Mouse (Mus musculus): ENCODE results near the gene Lpp. TPM values are rescaled to one million over a fixed set of nuclear protein-coding genes. Genes with fewer than 3 reads are reported as not detected.

The Lpp gene
- polyA plus RNA-seq, 1 experiment from 2014 or later, result 9.6 TPM

- Histone ChIP-seq H3K4me2 (ENCODE audit: low read length) (no peak overlapping the region), H3K9ac (replicated peaks; ENCODE audit: low read length) (no peak overlapping the region), H3K27me3 (ENCODE audit: control insufficient read depth, insufficient read depth, low read length) (0 out of 2 replicates have a peak, but pooled peaks cover 3% of the 10 kb centered on the region), H3K9me3 (ENCODE audit: control insufficient read depth, low read length) (no peaks in the 10 kb centered on the region), H3K4me3 (replicated peaks; ENCODE audit: low read depth, low read length) (no peak overlapping the region), H3K4me1 (ENCODE audit: control insufficient read depth, insufficient read depth, low read length) (0 out of 2 replicates have a peak, but pooled peaks cover 9% of the 10 kb centered on the region), H3K27ac (replicated peaks; ENCODE audit: low read depth, low read length) (no peak overlapping the region), H3K36me3 (ENCODE audit: control insufficient read depth, insufficient read depth, low read length) (no peaks in the 10 kb centered on the region)
- ATAC-seq (ENCODE audit: low FRiP score, low TSS enrichment) (no peak), DNase-seq (no peak)
- WGBS, result 73% methylated on average over 6 of the region's 6 CpGs
Measured at GRCm38 (mm10) chr16:24474781-24475180, 81.5 kb downstream of the Lpp start.

- no peak for DNase-seq
- Histone ChIP-seq H3K27me3 (ENCODE audit: control insufficient read depth, insufficient read depth, low read length) (0 out of 2 replicates have a peak, but pooled peaks cover 3% of the 10 kb centered on the region), H3K4me2 (ENCODE audit: low read length) (no peak overlapping the region), H3K27ac (replicated peaks; ENCODE audit: low read depth, low read length) (no peak overlapping the region), H3K4me3 (replicated peaks; ENCODE audit: low read depth, low read length) (no peak overlapping the region), H3K4me1 (ENCODE audit: control insufficient read depth, insufficient read depth, low read length) (0 out of 2 replicates have a peak, but pooled peaks cover 9% of the 10 kb centered on the region), H3K9me3 (ENCODE audit: control insufficient read depth, low read length) (no peaks in the 10 kb centered on the region), H3K9ac (replicated peaks; ENCODE audit: low read length) (no peak overlapping the region), H3K36me3 (ENCODE audit: control insufficient read depth, insufficient read depth, low read length) (no peaks in the 10 kb centered on the region)
- 78% methylated on average over 8 of the region's 8 CpGs for WGBS
- no peak for ATAC-seq (ENCODE audit: low FRiP score, low TSS enrichment)
Measured at GRCm38 (mm10) chr16:24475305-24475947, 82.1 kb downstream of the Lpp start.

GRCm38 (mm10) chr16:24476911-24477401 is 83.6 kb downstream of the Lpp start:
- DNase-seq (no peak), ATAC-seq (ENCODE audit: low FRiP score, low TSS enrichment) (no peak)

GRCm38 (mm10) chr16:24478006-24478405 is 84.7 kb downstream of the Lpp start:
- Histone ChIP-seq H3K27me3 (ENCODE audit: control insufficient read depth, insufficient read depth, low read length) (0 out of 2 replicates have a peak, but pooled peaks cover 3% of the 10 kb centered on the region), H3K9me3 (ENCODE audit: control insufficient read depth, low read length) (no peaks in the 10 kb centered on the region), H3K36me3 (ENCODE audit: control insufficient read depth, insufficient read depth, low read length) (no peaks in the 10 kb centered on the region), H3K27ac (replicated peaks; ENCODE audit: low read depth, low read length) (no peak overlapping the region), H3K4me1 (ENCODE audit: control insufficient read depth, insufficient read depth, low read length) (0 out of 2 replicates have a peak, but pooled peaks cover 9% of the 10 kb centered on the region), H3K9ac (replicated peaks; ENCODE audit: low read length) (no peak overlapping the region), H3K4me2 (ENCODE audit: low read length) (no peak overlapping the region), H3K4me3 (replicated peaks; ENCODE audit: low read depth, low read length) (no peak overlapping the region)
- ATAC-seq (ENCODE audit: low FRiP score, low TSS enrichment) (no peak), DNase-seq (no peak)
- 78% methylated on average over 1 of the region's 1 CpGs for WGBS

More at GRCm38 (mm10) chr16:24476911-24477401, 83.6 kb downstream of the Lpp start:
- 58% methylated on average over 3 of the region's 3 CpGs for WGBS
- 0 out of 2 replicates have a peak, but pooled peaks cover 9% of the 10 kb centered on the region for H3K4me1 ChIP-seq (ENCODE audit: control insufficient read depth, insufficient read depth, low read length)
- no peaks in the 10 kb centered on the region for H3K9me3 ChIP-seq (ENCODE audit: control insufficient read depth, low read length)
- no peak overlapping the region for H3K4me3 ChIP-seq (replicated peaks; ENCODE audit: low read depth, low read length)
- no peak overlapping the region for H3K4me2 ChIP-seq (ENCODE audit: low read length)
- H3K27ac ChIP-seq (replicated peaks; ENCODE audit: low read depth, low read length), result no peak overlapping the region
- no peak overlapping the region for H3K9ac ChIP-seq (replicated peaks; ENCODE audit: low read length)
- H3K36me3 ChIP-seq (ENCODE audit: control insufficient read depth, insufficient read depth, low read length), result no peaks in the 10 kb centered on the region
- 0 out of 2 replicates have a peak, but pooled peaks cover 3% of the 10 kb centered on the region for H3K27me3 ChIP-seq (ENCODE audit: control insufficient read depth, insufficient read depth, low read length)

GRCm38 (mm10) chr16:24478851-24479250 is 85.5 kb downstream of the Lpp start:
- Histone ChIP-seq H3K4me3 (replicated peaks; ENCODE audit: low read depth, low read length) (no peak overlapping the region), H3K4me1 (ENCODE audit: control insufficient read depth, insufficient read depth, low read length) (0 out of 2 replicates have a peak, but pooled peaks cover 9% of the 10 kb centered on the region), H3K4me2 (ENCODE audit: low read length) (no peak overlapping the region), H3K9me3 (ENCODE audit: control insufficient read depth, low read length) (no peaks in the 10 kb centered on the region), H3K27me3 (ENCODE audit: control insufficient read depth, insufficient read depth, low read length) (0 out of 2 replicates have a peak, but pooled peaks cover 3% of the 10 kb centered on the region), H3K27ac (replicated peaks; ENCODE audit: low read depth, low read length) (no peak overlapping the region), H3K36me3 (ENCODE audit: control insufficient read depth, insufficient read depth, low read length) (no peaks in the 10 kb centered on the region), H3K9ac (replicated peaks; ENCODE audit: low read length) (no peak overlapping the region)
- DNase-seq (no peak), ATAC-seq (ENCODE audit: low FRiP score, low TSS enrichment) (no peak)
- WGBS, result 96% methylated on average over 4 of the region's 4 CpGs

GRCm38 (mm10) chr16:24482648-24483047 is 89.3 kb downstream of the Lpp start:
- H3K36me3 ChIP-seq (ENCODE audit: control insufficient read depth, insufficient read depth, low read length), result no peaks in the 10 kb centered on the region
- no peak overlapping the region for H3K27ac ChIP-seq (replicated peaks; ENCODE audit: low read depth, low read length)
- H3K9me3 ChIP-seq (ENCODE audit: control insufficient read depth, low read length), result no peaks in the 10 kb centered on the region
- H3K4me1 ChIP-seq (ENCODE audit: control insufficient read depth, insufficient read depth, low read length), result no peaks in the 10 kb centered on the region
- H3K4me2 ChIP-seq (ENCODE audit: low read length), result no peak overlapping the region
- no peak overlapping the region for H3K9ac ChIP-seq (replicated peaks; ENCODE audit: low read length)
- no peak for DNase-seq
- ATAC-seq (ENCODE audit: low FRiP score, low TSS enrichment), result no peak
- WGBS, result 94% methylated on average over 6 of the region's 6 CpGs
- H3K4me3 ChIP-seq (replicated peaks; ENCODE audit: low read depth, low read length), result no peak overlapping the region
- no peaks in the 10 kb centered on the region for H3K27me3 ChIP-seq (ENCODE audit: control insufficient read depth, insufficient read depth, low read length)

- no peak for DNase-seq
Measured at GRCm38 (mm10) chr16:24483527-24484101, 90.3 kb downstream of the Lpp start.

GRCm38 (mm10) chr16:24487782-24488241 is 94.5 kb downstream of the Lpp start:
- Histone ChIP-seq H3K9ac (replicated peaks; ENCODE audit: low read length) (no peak overlapping the region), H3K4me1 (ENCODE audit: control insufficient read depth, insufficient read depth, low read length) (0 out of 2 replicates have a peak, but pooled peaks cover 7% of the 10 kb centered on the region), H3K9me3 (ENCODE audit: control insufficient read depth, low read length) (no peaks in the 10 kb centered on the region), H3K4me3 (replicated peaks; ENCODE audit: low read depth, low read length) (no peak overlapping the region), H3K4me2 (ENCODE audit: low read length) (no peak overlapping the region), H3K36me3 (ENCODE audit: control insufficient read depth, insufficient read depth, low read length) (no peaks in the 10 kb centered on the region), H3K27ac (replicated peaks; ENCODE audit: low read depth, low read length) (no peak overlapping the region), H3K27me3 (ENCODE audit: control insufficient read depth, insufficient read depth, low read length) (no peaks in the 10 kb centered on the region)
- 62% methylated on average over 6 of the region's 6 CpGs for WGBS
- no peak for DNase-seq
- no peak for ATAC-seq (ENCODE audit: low FRiP score, low TSS enrichment)

More at GRCm38 (mm10) chr16:24483527-24484101, 90.3 kb downstream of the Lpp start:
- Histone ChIP-seq H3K4me3 (replicated peaks; ENCODE audit: low read depth, low read length) (no peak overlapping the region), H3K9ac (replicated peaks; ENCODE audit: low read length) (no peak overlapping the region), H3K4me1 (ENCODE audit: control insufficient read depth, insufficient read depth, low read length) (no peaks in the 10 kb centered on the region), H3K27me3 (ENCODE audit: control insufficient read depth, insufficient read depth, low read length) (no peaks in the 10 kb centered on the region), H3K36me3 (ENCODE audit: control insufficient read depth, insufficient read depth, low read length) (no peaks in the 10 kb centered on the region), H3K27ac (replicated peaks; ENCODE audit: low read depth, low read length) (no peak overlapping the region), H3K9me3 (ENCODE audit: control insufficient read depth, low read length) (no peaks in the 10 kb centered on the region), H3K4me2 (ENCODE audit: low read length) (no peak overlapping the region)
- ATAC-seq (ENCODE audit: low FRiP score, low TSS enrichment), result no peak; the same call in 1 of the 2 replicates
- whole genome bisulfite sequencing, result 90% methylated on average over 13 of the region's 13 CpGs
